In genomic region chr15:15500276-15500675, GRCm38 (mm10) we compare ENCODE assay signal across 19 mouse cellular contexts.
"Had no signal": no experiment of that assay in that cellular context is flagged by ENCODE, and none has a peak within 500 bp of the region (broad histone marks: within the 10 kb centered on the region; RNA-seq: fewer than 3 reads in every experiment).

No protein-coding gene starts in this region.

- DNase-seq: kidney, adult 18-20 months; kidney, adult 9 months; kidney, postnatal 10 days; kidney, postnatal 36 days; layer of hippocampus, adult 9-11 months; left cerebral cortex, postnatal 4 days; liver, postnatal 0 days; lung, embryonic 14.5 days; lung, postnatal 36 days; midbrain, embryonic 14.5 days; thymus, adult 18-20 months; thymus, postnatal 36 days had no signal

- H3K4me2 ChIP-seq: limb, embryonic 12.5 days; limb, embryonic 15.5 days; liver, embryonic 11.5 days; lung, embryonic 14.5 days; midbrain, embryonic 11.5 days had no signal

- ATAC-seq: liver, postnatal 0 days; lung, postnatal 0 days had no signal

- H3K4me1 ChIP-seq: limb, embryonic 12.5 days; limb, embryonic 15.5 days; megakaryocyte, embryonic 14.5 days had no signal

- H3K27ac ChIP-seq: limb, embryonic 12.5 days; limb, embryonic 15.5 days; liver, embryonic 14.5 days had no signal

- H3K9ac ChIP-seq: limb, embryonic 12.5 days; limb, embryonic 15.5 days; liver, embryonic 14.5 days; liver, postnatal 0 days; lung, embryonic 14.5 days had no signal

- H3K9me3 ChIP-seq: limb, embryonic 12.5 days; limb, embryonic 15.5 days had no signal

- H3K27me3 ChIP-seq: limb, embryonic 12.5 days; limb, embryonic 15.5 days; megakaryocyte, embryonic 14.5 days had no signal

- H3K4me3 ChIP-seq: limb, embryonic 12.5 days; limb, embryonic 15.5 days; megakaryocyte, embryonic 14.5 days had no signal

- H3K36me3 ChIP-seq: limb, embryonic 12.5 days; limb, embryonic 15.5 days had no signal
